Mouse (Mus musculus): ENCODE data around the gene Rrnad1. TPM values are rescaled to one million over a fixed set of nuclear protein-coding genes. Genes with fewer than 3 reads are reported as not detected.

The Rrnad1 gene
- 17.7 and 23.0 TPM in 2 replicates for polyA plus RNA-seq (2015; fragmentation: Nextera tagmentation; extraction: Ambion mirVana)

GRCm38 (mm10) chr3:87930078-87930795, at the start of gene Rrnad1, which contains the start of gene Isg20l2:
Gene Rrnad1 (minus strand): TSS chr3:87930717.
Gene Isg20l2 (plus strand): TSS chr3:87930314.
- under 1% methylated on average over 67 of the region's 78 CpGs for WGBS
- ATAC-seq (replicated peaks; ENCODE audit: low FRiP score), result peak; percentile 97
- Histone ChIP-seq H3K4me3 (replicated peaks) (peak within 1 kb of the TSS; percentile 71), H3K27ac (peak within 1 kb of the TSS; percentile 95), H3K9me3 (replicated peaks) (no peaks in the 10 kb centered on the region), H3K4me2 (peak within 1 kb of the TSS; percentile 75), H3K36me3 (peaks cover 64% of the 10 kb centered on the region), H3K27me3 (no peaks in the 10 kb centered on the region), H3K9ac (peak within 1 kb of the TSS; percentile 80), H3K4me1 (peaks cover 41% of the 10 kb centered on the region)

DNA sequence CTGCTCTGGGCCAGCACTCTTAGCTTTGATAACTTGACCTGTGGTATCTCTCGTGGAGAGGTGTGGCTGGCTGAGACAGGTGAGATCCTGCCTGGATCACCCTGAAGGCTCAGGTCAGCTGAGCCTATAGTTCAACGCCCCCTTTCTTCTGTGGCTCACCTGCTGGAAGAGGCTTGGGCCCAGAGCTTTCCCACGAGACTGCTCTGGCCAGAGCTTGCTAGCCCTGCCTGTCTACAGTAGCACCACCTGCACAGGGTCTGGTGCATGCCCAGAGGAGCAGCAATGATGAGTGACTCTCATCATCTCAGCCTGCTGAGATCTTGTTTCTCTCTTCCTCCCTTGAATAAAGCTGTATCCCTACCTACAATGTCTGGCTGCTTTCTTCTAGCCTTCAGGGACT, 49.6 kb upstream of the Rrnad1 start:
- H3K9ac ChIP-seq, result no peak overlapping the region
- no peaks in the 10 kb centered on the region for H3K27me3 ChIP-seq
- no peak overlapping the region for H3K4me3 ChIP-seq (replicated peaks)
- H3K27ac ChIP-seq, result peak overlapping the region; percentile 95
- peaks cover 33% of the 10 kb centered on the region for H3K36me3 ChIP-seq
- no peak overlapping the region for H3K4me2 ChIP-seq
- no peaks in the 10 kb centered on the region for H3K9me3 ChIP-seq (replicated peaks)
- WGBS, result 41% methylated on average over 3 of the region's 3 CpGs
- no peak for ATAC-seq (replicated peaks; ENCODE audit: low FRiP score)
- H3K4me1 ChIP-seq, result peaks cover 73% of the 10 kb centered on the region

- no peak for ATAC-seq (replicated peaks; ENCODE audit: low FRiP score)
- Histone ChIP-seq H3K4me3 (replicated peaks) (no peak overlapping the region), H3K4me1 (peaks cover 71% of the 10 kb centered on the region), H3K36me3 (peaks cover 38% of the 10 kb centered on the region), H3K4me2 (no peak overlapping the region), H3K9ac (no peak overlapping the region), H3K9me3 (replicated peaks) (no peaks in the 10 kb centered on the region), H3K27ac (no peak overlapping the region), H3K27me3 (no peaks in the 10 kb centered on the region)
- 87% methylated on average over 5 of the region's 5 CpGs for WGBS
These were observed 49.0 kb upstream of the Rrnad1 start for GRCm38 (mm10) chr3:87979493-87979892.

- ATAC-seq (replicated peaks; ENCODE audit: low FRiP score), result no peak
- peak overlapping the region; percentile 64 for H3K4me3 ChIP-seq (replicated peaks)
- H3K27ac ChIP-seq, result 0 out of 2 replicates have a peak overlapping the region, but pooled peaks have one; percentile 8
- peaks cover 38% of the 10 kb centered on the region for H3K36me3 ChIP-seq
- no peaks in the 10 kb centered on the region for H3K27me3 ChIP-seq
- H3K4me2 ChIP-seq, result peak overlapping the region; percentile 97
- H3K9ac ChIP-seq, result peak overlapping the region; percentile 78; the same call in 1 of the 2 replicates
- no peaks in the 10 kb centered on the region for H3K9me3 ChIP-seq (replicated peaks)
- 27% methylated on average over 12 of the region's 12 CpGs for WGBS
- H3K4me1 ChIP-seq, result peaks cover 66% of the 10 kb centered on the region
These were observed 44.0 kb upstream of the Rrnad1 start for GRCm38 (mm10) chr3:87974381-87974987.

DNA sequence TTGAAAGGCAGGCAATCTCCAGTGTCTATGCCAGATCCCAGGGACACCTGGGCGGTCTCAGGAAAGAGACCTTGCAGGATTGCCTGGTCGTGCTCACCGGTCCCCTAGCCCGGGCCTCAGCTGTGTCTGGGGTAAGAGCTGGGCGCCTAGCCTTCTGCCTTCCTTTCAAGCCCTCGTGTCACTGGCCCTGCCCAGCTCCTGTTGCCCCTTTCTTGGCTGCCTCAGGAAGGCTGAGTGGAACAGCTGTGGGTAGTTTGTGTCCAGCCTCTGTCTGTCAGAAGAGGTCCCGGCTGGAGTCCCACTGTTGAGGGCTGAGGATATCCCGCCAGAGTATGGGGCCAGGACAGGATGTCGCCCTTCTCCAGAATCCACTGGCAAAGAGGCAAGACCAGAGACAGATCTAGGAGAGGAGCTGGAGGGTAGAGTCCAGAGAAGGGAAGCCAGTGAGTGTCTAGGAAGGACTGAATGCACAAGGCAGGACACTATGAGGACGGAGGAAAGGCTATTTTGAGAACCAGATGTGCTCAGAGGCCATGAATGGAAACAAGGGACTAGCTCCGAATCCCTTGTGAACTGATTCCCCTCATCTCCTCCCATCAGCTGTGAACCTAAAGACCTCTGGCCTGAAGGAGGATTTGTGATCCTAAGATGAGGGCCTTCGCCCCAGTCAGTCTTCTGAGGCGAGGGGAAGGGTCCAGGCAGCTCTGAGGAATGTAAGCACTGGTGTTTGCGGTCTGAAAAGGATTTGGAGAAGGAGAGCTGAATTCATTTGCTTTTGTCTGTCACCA, 43.3 kb upstream of the Rrnad1 start:
- Histone ChIP-seq H3K4me1 (peaks cover 59% of the 10 kb centered on the region), H3K4me2 (peak overlapping the region; percentile 97), H3K27me3 (no peaks in the 10 kb centered on the region), H3K36me3 (peaks cover 38% of the 10 kb centered on the region), H3K27ac (peak overlapping the region; percentile 24), H3K9ac (peak overlapping the region; percentile 78; the same call in 1 of the 2 replicates), H3K9me3 (replicated peaks) (no peaks in the 10 kb centered on the region), H3K4me3 (replicated peaks) (peak overlapping the region; percentile 64)
- no peak for ATAC-seq (replicated peaks; ENCODE audit: low FRiP score)
- 38% methylated on average over 14 of the region's 14 CpGs for WGBS

DNA sequence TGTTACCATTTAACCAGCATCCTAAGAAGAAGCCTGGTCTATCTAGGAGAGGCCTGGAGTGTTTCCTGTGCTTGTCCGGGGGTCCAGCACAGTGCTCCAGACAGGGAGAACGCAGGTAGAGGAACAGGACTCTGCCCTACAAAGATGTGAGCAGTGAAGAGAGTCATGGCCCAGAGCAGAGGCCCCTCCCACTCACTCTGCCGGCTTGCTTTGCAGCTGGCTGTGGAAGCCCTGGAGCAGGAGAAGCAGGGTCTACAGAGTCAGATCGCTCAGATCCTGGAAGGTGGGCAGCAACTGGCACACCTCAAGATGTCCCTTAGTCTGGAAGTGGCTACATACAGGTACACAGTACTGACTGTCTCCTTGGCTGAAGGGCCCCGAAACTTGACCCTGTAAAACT, 42.3 kb upstream of the Rrnad1 start:
- H3K27ac ChIP-seq, result peak overlapping the region; percentile 88; the same call in 1 of the 2 replicates
- peak overlapping the region; percentile 64 for H3K4me3 ChIP-seq (replicated peaks)
- peak; percentile 44; the same call in 1 of the 2 replicates for ATAC-seq (replicated peaks; ENCODE audit: low FRiP score)
- peak overlapping the region; percentile 97 for H3K4me2 ChIP-seq
- WGBS, result 19% methylated on average over 5 of the region's 5 CpGs
- peaks cover 50% of the 10 kb centered on the region for H3K4me1 ChIP-seq
- H3K9ac ChIP-seq, result peak overlapping the region; percentile 78
- peaks cover 32% of the 10 kb centered on the region for H3K36me3 ChIP-seq
- no peaks in the 10 kb centered on the region for H3K9me3 ChIP-seq (replicated peaks)
- H3K27me3 ChIP-seq, result no peaks in the 10 kb centered on the region

DNA sequence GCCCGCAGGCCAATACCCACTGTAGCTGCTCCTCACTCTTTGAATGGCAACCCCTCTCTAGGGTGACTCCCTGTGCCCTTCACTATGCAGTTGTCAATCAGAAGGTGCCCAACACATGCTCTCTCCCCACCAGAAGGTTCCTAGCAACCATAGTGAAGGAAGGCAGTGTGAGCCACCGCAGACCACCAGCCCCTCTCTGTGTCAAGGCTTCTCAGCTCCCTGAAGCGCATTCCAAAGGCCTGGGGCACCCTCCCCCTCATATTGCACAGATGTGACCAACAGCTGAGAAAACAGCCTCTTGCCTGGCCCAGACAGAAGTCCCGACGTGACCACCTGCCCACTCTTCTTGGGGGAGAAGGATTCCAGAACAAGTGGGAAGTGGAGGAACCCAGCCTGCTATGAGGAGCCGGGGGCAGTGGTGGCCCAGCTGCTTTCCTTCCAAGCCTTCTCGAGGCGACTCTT, 41.7 kb upstream of the Rrnad1 start:
- Histone ChIP-seq H3K4me3 (replicated peaks) (peak overlapping the region; percentile 64), H3K27me3 (no peaks in the 10 kb centered on the region), H3K9ac (peak overlapping the region; percentile 78), H3K27ac (peak overlapping the region; percentile 88), H3K36me3 (peaks cover 27% of the 10 kb centered on the region), H3K9me3 (replicated peaks) (no peaks in the 10 kb centered on the region), H3K4me1 (peaks cover 50% of the 10 kb centered on the region), H3K4me2 (peak overlapping the region; percentile 97)
- 0 out of 2 replicates have a peak, but pooled peaks have one; percentile 6 for ATAC-seq (replicated peaks; ENCODE audit: low FRiP score)
- WGBS, result 7% methylated on average over 8 of the region's 8 CpGs

DNA sequence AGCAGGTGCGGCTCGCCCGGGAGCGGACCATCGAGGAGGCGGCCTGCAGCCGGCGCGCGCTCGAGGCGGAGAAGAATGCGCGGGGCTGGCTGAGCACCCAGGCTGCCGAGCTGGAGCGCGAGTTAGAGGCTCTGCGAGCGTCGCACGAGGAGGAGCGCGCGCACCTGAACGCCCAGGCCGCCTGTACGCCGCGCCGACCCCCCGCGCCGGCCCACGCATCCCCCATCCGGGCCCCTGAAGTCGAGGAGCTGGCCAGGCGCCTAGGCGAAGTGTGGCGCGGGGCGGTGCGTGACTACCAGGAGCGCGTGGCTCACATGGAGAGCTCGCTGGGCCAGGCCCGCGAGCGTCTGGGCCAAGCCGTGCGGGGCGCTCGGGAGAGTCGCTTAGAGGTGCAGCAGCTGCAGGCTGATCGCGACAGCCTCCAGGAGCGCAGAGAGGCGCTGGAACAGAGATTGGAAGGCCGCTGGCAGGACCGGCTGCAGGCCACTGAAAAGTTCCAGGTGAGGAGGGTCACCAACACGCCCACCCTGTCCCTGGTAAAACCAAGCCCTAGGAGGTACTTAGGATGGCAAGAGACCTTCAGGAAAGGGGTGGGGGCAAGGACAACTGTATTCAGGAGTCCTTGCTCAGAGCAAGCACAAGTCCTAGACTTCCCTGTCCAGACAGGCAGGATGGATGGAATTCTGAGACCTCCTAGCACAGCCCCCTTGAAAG, 41.1 kb upstream of the Rrnad1 start:
- peak; percentile 27 for ATAC-seq (replicated peaks; ENCODE audit: low FRiP score)
- Histone ChIP-seq H3K4me1 (peaks cover 50% of the 10 kb centered on the region), H3K4me2 (peak overlapping the region; percentile 97), H3K4me3 (replicated peaks) (peak overlapping the region; percentile 64), H3K36me3 (peaks cover 21% of the 10 kb centered on the region), H3K27ac (peak overlapping the region; percentile 88), H3K27me3 (no peaks in the 10 kb centered on the region), H3K9ac (peak overlapping the region; percentile 78), H3K9me3 (replicated peaks) (no peaks in the 10 kb centered on the region)
- under 1% methylated on average over 60 of the region's 60 CpGs for WGBS

DNA sequence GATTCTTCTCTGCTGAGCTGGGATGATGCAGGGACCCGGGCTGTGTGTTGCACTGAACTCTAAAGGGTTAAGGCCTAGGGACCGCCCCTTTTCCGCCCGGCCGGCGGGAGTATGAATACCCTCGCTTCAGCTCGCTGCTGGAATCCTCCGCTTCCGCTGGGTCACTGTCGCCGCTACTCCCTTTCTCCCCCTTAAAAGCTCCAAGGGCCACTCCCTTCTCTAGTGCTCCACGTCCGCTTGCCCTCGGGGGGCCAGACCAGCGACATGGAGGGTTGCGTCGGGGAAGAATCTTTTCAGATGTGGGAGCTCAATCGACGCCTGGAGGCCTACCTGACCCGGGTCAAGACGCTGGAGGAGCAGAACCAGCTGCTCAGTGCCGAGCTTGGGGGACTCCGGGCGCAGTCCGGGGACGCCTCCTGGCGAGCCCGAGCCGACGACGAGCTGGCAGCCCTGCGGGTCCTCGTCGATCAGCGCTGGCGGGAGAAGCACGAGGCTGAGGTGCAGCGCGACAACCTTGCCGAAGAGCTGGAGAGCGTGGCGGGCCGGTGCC, 40.5 kb upstream of the Rrnad1 start, which contains the start of gene Nes:
Gene Nes, plus strand, starts transcription at position 140 of the 550 bp plus-strand sequence.
- Histone ChIP-seq H3K27ac (peak within 1 kb of the TSS; percentile 88), H3K4me3 (replicated peaks) (peak within 1 kb of the TSS; percentile 64), H3K4me2 (peak within 1 kb of the TSS; percentile 97), H3K9me3 (replicated peaks) (no peaks in the 10 kb centered on the region), H3K27me3 (no peaks in the 10 kb centered on the region), H3K36me3 (peaks cover 15% of the 10 kb centered on the region), H3K4me1 (peaks cover 50% of the 10 kb centered on the region), H3K9ac (peak within 1 kb of the TSS; percentile 78)
- ATAC-seq (replicated peaks; ENCODE audit: low FRiP score), result peak; percentile 72
- under 1% methylated on average over 44 of the region's 44 CpGs for WGBS

GRCm38 (mm10) chr3:87970184-87970938, 39.8 kb upstream of the Rrnad1 start:
- H3K36me3 ChIP-seq, result peaks cover 8% of the 10 kb centered on the region
- H3K9ac ChIP-seq, result peak overlapping the region; percentile 78
- H3K27me3 ChIP-seq, result no peaks in the 10 kb centered on the region
- H3K4me2 ChIP-seq, result peak overlapping the region; percentile 97
- WGBS, result under 1% methylated on average over 21 of the region's 21 CpGs
- H3K4me1 ChIP-seq, result peaks cover 50% of the 10 kb centered on the region
- 0 out of 2 replicates have a peak, but pooled peaks have one; percentile 4 for ATAC-seq (replicated peaks; ENCODE audit: low FRiP score)
- H3K4me3 ChIP-seq (replicated peaks), result peak overlapping the region; percentile 64
- no peaks in the 10 kb centered on the region for H3K9me3 ChIP-seq (replicated peaks)
- peak overlapping the region; percentile 88 for H3K27ac ChIP-seq
